Mouse (Mus musculus) R1 (cell line): ENCODE measurements around the gene Snapc1.

Experiments
- DNase-seq: peaks from one replicate; pipeline ENCODE4 v3.0.0-alpha.2; 2018; ENCODE audit warnings: low read depth, low spot score

The Snapc1 gene

GRCm38 (mm10) chr12:73964291-73965281 is at the start of gene Snapc1:
Gene Snapc1 (plus strand): TSS chr12:73964481.
- DNase-seq: peak; percentile 97

GRCm38 (mm10) chr12:73918479-73918878 is 45.8 kb upstream of the Snapc1 start:
- DNase-seq: no peak

GRCm38 (mm10) chr12:73930266-73930665 is 34.0 kb upstream of the Snapc1 start:
- no peak for DNase-seq

- DNase-seq: peak; percentile 76
These were observed 33.0 kb upstream of the Snapc1 start for GRCm38 (mm10) chr12:73931274-73931673.

- DNase-seq: no peak
These were observed 29.8 kb upstream of the Snapc1 start for GRCm38 (mm10) chr12:73934528-73934927.

GRCm38 (mm10) chr12:73937353-73937752 is 26.9 kb upstream of the Snapc1 start, which contains the start of gene Gm49321:
Gene Gm49321 (plus strand): TSS chr12:73937653.
- no peak for DNase-seq

GRCm38 (mm10) chr12:73939542-73939941 is 24.7 kb upstream of the Snapc1 start:
- no peak for DNase-seq

- no peak for DNase-seq
These were observed 15.9 kb upstream of the Snapc1 start for GRCm38 (mm10) chr12:73948415-73948814.

- peak; percentile 57 for DNase-seq
These were observed 14.8 kb upstream of the Snapc1 start for GRCm38 (mm10) chr12:73949318-73950058.

GRCm38 (mm10) chr12:73952879-73953278 is 11.4 kb upstream of the Snapc1 start:
- peak; percentile 62 for DNase-seq

GRCm38 (mm10) chr12:73953420-73954186 is 10.7 kb upstream of the Snapc1 start:
- DNase-seq: peak; percentile 37

- DNase-seq: no peak
These were observed 9.5 kb upstream of the Snapc1 start for GRCm38 (mm10) chr12:73954785-73955184.

GRCm38 (mm10) chr12:73957676-73958075 is 6.6 kb upstream of the Snapc1 start:
- DNase-seq: no peak

- no peak for DNase-seq
These were observed 5.5 kb upstream of the Snapc1 start for GRCm38 (mm10) chr12:73958830-73959229.

- no peak for DNase-seq
These were observed 4.9 kb downstream of the Snapc1 start for GRCm38 (mm10) chr12:73969142-73969541.

- DNase-seq: no peak
These were observed 10.3 kb downstream of the Snapc1 start for GRCm38 (mm10) chr12:73974584-73974983.

- no peak for DNase-seq
These were observed 13.9 kb downstream of the Snapc1 start for GRCm38 (mm10) chr12:73978144-73978543.

GRCm38 (mm10) chr12:73979667-73980066 is 15.4 kb downstream of the Snapc1 start:
- no peak for DNase-seq

- DNase-seq: peak; percentile 36
These were observed 18.3 kb downstream of the Snapc1 start for GRCm38 (mm10) chr12:73982533-73982932.

GRCm38 (mm10) chr12:73986299-73986698 is 22.0 kb downstream of the Snapc1 start:
- no peak for DNase-seq

GRCm38 (mm10) chr12:73988393-73989008 is 24.2 kb downstream of the Snapc1 start:
- no peak for DNase-seq
